Mouse (Mus musculus) heart, embryonic 15.5 days (tissue): ENCODE data around the gene Rpl23. TPM values are rescaled to one million over a fixed set of nuclear protein-coding genes. Genes with fewer than 3 reads are reported as not detected.
A peak's percentile ranks its signal among the peaks of the same experiment; 100 is the strongest.
"Not testable (repeated sequence)": the region's sequence is repeated elsewhere in the genome, so short reads cannot be mapped to it uniquely, and the experiment has no call there.

Experiments used
- ATAC-seq: fragments of 200-750 bp; cut with Nextera tagmentation; replicated peaks from 2 replicates; pipeline ENCODE4 v1.8.0; 2017; ENCODE audit warnings: low read depth, moderate TSS enrichment; ENCODE audit not compliant: insufficient number of reproducible peaks, insufficient read depth, low FRiP score
- H3K27ac ChIP-seq: fragments of 300-500 bp; sonication (generic); 2 replicates; pipeline ENCODE4 v1.5.1; 2015; ENCODE audit warnings: mild to moderate bottlenecking, inconsistent platforms
- H3K27me3 ChIP-seq: fragments of 300-500 bp; sonication (generic); 2 replicates; pipeline ENCODE4 v1.6.1; 2015; ENCODE audit warnings: inconsistent platforms
- H3K36me3 ChIP-seq: fragments of 300-500 bp; sonication (generic); 2 replicates; pipeline ENCODE4 v1.6.1; 2015; ENCODE audit warnings: mild to moderate bottlenecking, inconsistent platforms
- H3K4me1 ChIP-seq: fragments of 300-500 bp; sonication (generic); replicated peaks from 2 replicates; pipeline ENCODE4 v1.6.1; 2015; ENCODE audit warnings: inconsistent platforms
- H3K4me2 ChIP-seq: fragments of 300-500 bp; sonication (generic); 2 replicates; pipeline ENCODE4 v1.6.1; 2015; ENCODE audit warnings: inconsistent platforms, mild to moderate bottlenecking, moderate library complexity
- H3K4me3 ChIP-seq: fragments of 300-500 bp; sonication (generic); 2 replicates; pipeline ENCODE4 v1.5.1; 2015; ENCODE audit warnings: mild to moderate bottlenecking, inconsistent platforms
- H3K9ac ChIP-seq: fragments of 300-500 bp; sonication (generic); 2 replicates; pipeline ENCODE4 v1.6.1; 2015; ENCODE audit warnings: mild to moderate bottlenecking, inconsistent platforms
- H3K9me3 ChIP-seq: fragments of 300-500 bp; sonication (generic); replicated peaks from 2 replicates; pipeline ENCODE4 v1.6.1; 2016; ENCODE audit warnings: inconsistent platforms
- WGBS: fragments of 180-500 bp; shearing (Covaris S2); methylation state at CpG from one replicate; pipeline ENCODE4 v1.1.7; 2015; ENCODE audit warnings: mixed read lengths; 5-methylcytosine and 5-hydroxymethylcytosine counted together
- microRNA-seq: library from miRNA; unstranded; fragments of <30 nt; microRNA quantifications from one replicate; pipeline ENCODE4, GENCODE M21; 2016
- polyA plus RNA-seq: library from polyadenylated mRNA; unstranded; fragments of >200 nt; fragmentation: Nextera tagmentation; extraction: Ambion mirVana; gene quantifications from 2 replicates; pipeline ENCODE4 v1.2.1, GENCODE M21; 2015

Gene Rpl23
- polyA plus RNA-seq, 1 experiment from 2014 or later, result 399 TPM

GRCm38 (mm10) chr11:97739155-97739554 is 43.1 kb downstream of the Rpl23 start:
- Histone ChIP-seq H3K27ac (no peak overlapping the region), H3K27me3 (no peaks in the 10 kb centered on the region), H3K36me3 (no peaks in the 10 kb centered on the region), H3K4me1 (peaks cover 19% of the 10 kb centered on the region), H3K9ac (no peak overlapping the region), H3K9me3 (no peaks in the 10 kb centered on the region), H3K4me2 (no peak overlapping the region), H3K4me3 (no peak overlapping the region)
- no peak for ATAC-seq
- WGBS, result 92% methylated on average over 3 of the region's 3 CpGs

- peaks cover 21% of the 10 kb centered on the region for H3K4me1 ChIP-seq
- no peak for ATAC-seq
- no peak overlapping the region for H3K4me3 ChIP-seq
- H3K27ac ChIP-seq, result no peak overlapping the region
- no peak overlapping the region for H3K4me2 ChIP-seq
- H3K27me3 ChIP-seq, result no peaks in the 10 kb centered on the region
- H3K9me3 ChIP-seq, result no peaks in the 10 kb centered on the region
- 60% methylated on average over 6 of the region's 6 CpGs for WGBS
- no peaks in the 10 kb centered on the region for H3K36me3 ChIP-seq
- no peak overlapping the region for H3K9ac ChIP-seq
These were observed 43.5 kb downstream of the Rpl23 start for GRCm38 (mm10) chr11:97738703-97739102.

- WGBS, result 66% methylated on average over 4 of the region's 4 CpGs
- Histone ChIP-seq H3K4me2 (no peak overlapping the region), H3K4me1 (peaks cover 13% of the 10 kb centered on the region), H3K27ac (no peak overlapping the region), H3K36me3 (no peaks in the 10 kb centered on the region), H3K4me3 (no peak overlapping the region), H3K27me3 (no peaks in the 10 kb centered on the region), H3K9me3 (no peaks in the 10 kb centered on the region), H3K9ac (no peak overlapping the region)
- no peak for ATAC-seq
These were observed 44.6 kb downstream of the Rpl23 start for GRCm38 (mm10) chr11:97737600-97737999.

- H3K27me3 ChIP-seq, result no peaks in the 10 kb centered on the region
- no peak for ATAC-seq
- peaks cover 9% of the 10 kb centered on the region; the same call in 1 of the 2 replicates for H3K36me3 ChIP-seq
- peaks cover 8% of the 10 kb centered on the region; the same call in 1 of the 2 replicates for H3K4me1 ChIP-seq
- WGBS, result 86% methylated on average over 5 of the region's 5 CpGs
- no peak overlapping the region for H3K4me2 ChIP-seq
- no peak overlapping the region for H3K9ac ChIP-seq
- H3K4me3 ChIP-seq, result no peak overlapping the region
- no peaks in the 10 kb centered on the region for H3K9me3 ChIP-seq
- H3K27ac ChIP-seq, result no peak overlapping the region
These were observed 45.6 kb downstream of the Rpl23 start for GRCm38 (mm10) chr11:97736645-97737044.

- H3K4me1 ChIP-seq, H3K27me3 ChIP-seq, H3K9me3 ChIP-seq, H3K4me3 ChIP-seq, H3K4me2 ChIP-seq, H3K27ac ChIP-seq, H3K9ac ChIP-seq, ATAC-seq: not testable (repeated sequence)
- 83% methylated on average over 5 of the region's 5 CpGs for WGBS
- peaks cover 21% of the 10 kb centered on the region for H3K36me3 ChIP-seq
These were observed 47.4 kb downstream of the Rpl23 start for GRCm38 (mm10) chr11:97734810-97735209.

GRCm38 (mm10) chr11:97733689-97734088 is 48.5 kb downstream of the Rpl23 start:
- no peaks in the 10 kb centered on the region for H3K9me3 ChIP-seq
- H3K27ac ChIP-seq, result no peak overlapping the region
- H3K4me2 ChIP-seq, result no peak overlapping the region
- ATAC-seq, result no peak
- H3K27me3 ChIP-seq, result no peaks in the 10 kb centered on the region
- no peak overlapping the region for H3K9ac ChIP-seq
- no peak overlapping the region for H3K4me3 ChIP-seq
- peaks cover 21% of the 10 kb centered on the region for H3K36me3 ChIP-seq
- peaks cover 4% of the 10 kb centered on the region; the same call in 1 of the 2 replicates for H3K4me1 ChIP-seq
- WGBS, result 44% methylated on average over 10 of the region's 10 CpGs

GRCm38 (mm10) chr11:97728730-97729129 is 53.5 kb downstream of the Rpl23 start:
- Histone ChIP-seq H3K27me3 (no peaks in the 10 kb centered on the region), H3K36me3 (peaks cover 53% of the 10 kb centered on the region), H3K4me1 (peaks cover 6% of the 10 kb centered on the region; the same call in 1 of the 2 replicates), H3K27ac (no peak overlapping the region), H3K4me2 (no peak overlapping the region), H3K9ac (peak overlapping the region; percentile 18; the same call in 1 of the 2 replicates), H3K9me3 (no peaks in the 10 kb centered on the region), H3K4me3 (no peak overlapping the region)
- 58% methylated on average over 7 of the region's 7 CpGs for WGBS
- ATAC-seq, result no peak

- H3K9ac ChIP-seq, result peak overlapping the region; percentile 18; the same call in 1 of the 2 replicates
- no peaks in the 10 kb centered on the region for H3K27me3 ChIP-seq
- H3K4me3 ChIP-seq, result no peak overlapping the region
- H3K27ac ChIP-seq, result no peak overlapping the region
- 71% methylated on average over 7 of the region's 7 CpGs for WGBS
- no peak overlapping the region for H3K4me2 ChIP-seq
- no peaks in the 10 kb centered on the region for H3K9me3 ChIP-seq
- 0 out of 2 replicates have a peak, but pooled peaks cover 4% of the 10 kb centered on the region for H3K4me1 ChIP-seq
- no peak for ATAC-seq
- peaks cover 53% of the 10 kb centered on the region for H3K36me3 ChIP-seq
These were observed 53.9 kb downstream of the Rpl23 start for GRCm38 (mm10) chr11:97728311-97728710.

Small RNA genes lying within 50 kb of the gene (microRNA-seq; reads per million reads assigned to microRNA genes)
- 0.63 reads per million for gene Mir8102

Other genes with a start within 250 kb of the Rpl23 start
- gene Srcin1, start 206.3 kb downstream of the Rpl23 start, polyA plus RNA-seq, result 0.06 and 0.15 TPM in 2 replicates
- 0.71 and 1.1 TPM in 2 replicates for gene Epop, start 152.7 kb downstream of the Rpl23 start, polyA plus RNA-seq
- gene Mllt6, start 119.0 kb downstream of the Rpl23 start, polyA plus RNA-seq, result 2.2 and 2.3 TPM in 2 replicates
- 60.7 and 69.4 TPM in 2 replicates for gene Cisd3, start 96.6 kb downstream of the Rpl23 start, polyA plus RNA-seq
- gene Pcgf2, start 81.9 kb downstream of the Rpl23 start, polyA plus RNA-seq, result 10.9 and 11.5 TPM in 2 replicates
- 337 and 364 TPM in 2 replicates for gene Psmb3, start 79.0 kb downstream of the Rpl23 start, polyA plus RNA-seq
- 0.82 and 0.95 TPM in 2 replicates for gene Pip4k2b, start 37.7 kb downstream of the Rpl23 start, polyA plus RNA-seq
- 9.5 and 10.5 TPM in 2 replicates for gene Cwc25, start 15.9 kb downstream of the Rpl23 start, polyA plus RNA-seq
- 0.21 and 0.32 TPM in 2 replicates for gene 1700001P01Rik, start 6.5 kb downstream of the Rpl23 start, polyA plus RNA-seq
- gene Lasp1, start 16.6 kb upstream of the Rpl23 start, polyA plus RNA-seq, result 40.3 and 65.5 TPM in 2 replicates
- 2.9 and 3.4 TPM in 2 replicates for gene B230217C12Rik, start 58.3 kb upstream of the Rpl23 start, polyA plus RNA-seq
- 0.72 and 0.82 TPM in 2 replicates for gene Fbxo47, start 101.7 kb upstream of the Rpl23 start, polyA plus RNA-seq
- 0.88 and 2.2 TPM in 2 replicates for gene Plxdc1, start 204.0 kb upstream of the Rpl23 start, polyA plus RNA-seq
- 3.8 and 6.9 TPM in 2 replicates for gene Arl5c, start 213.7 kb upstream of the Rpl23 start, polyA plus RNA-seq
- 5.8 and 8.5 TPM in 2 replicates for gene Cacnb1, start 240.6 kb upstream of the Rpl23 start, polyA plus RNA-seq
- 601 and 668 TPM in 2 replicates for gene Rpl19, start 244.3 kb upstream of the Rpl23 start, polyA plus RNA-seq